Mouse (Mus musculus): ENCODE data around the gene Lemd2.

The Lemd2 gene

DNA sequence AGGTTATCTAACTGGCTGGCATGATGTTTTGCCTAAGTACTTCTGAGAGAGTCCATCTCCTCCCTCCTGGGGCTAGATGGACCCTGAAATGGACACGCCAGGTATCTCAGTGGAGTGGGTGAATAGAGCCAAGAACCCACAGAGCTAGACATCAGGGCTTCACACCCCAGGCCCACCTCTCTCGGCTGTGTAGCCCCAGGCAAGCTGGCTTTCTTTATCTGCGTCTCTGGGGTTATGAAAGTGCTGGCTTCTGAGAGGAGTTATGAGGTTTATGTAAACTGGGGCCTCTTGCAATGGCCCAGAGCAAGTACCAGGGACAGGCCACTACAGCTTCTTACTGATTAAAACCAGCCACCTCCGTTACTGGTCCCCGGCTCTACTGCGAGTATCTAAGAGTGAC, 49.4 kb downstream of the Lemd2 start:
- DNase-seq = no peak

DNA sequence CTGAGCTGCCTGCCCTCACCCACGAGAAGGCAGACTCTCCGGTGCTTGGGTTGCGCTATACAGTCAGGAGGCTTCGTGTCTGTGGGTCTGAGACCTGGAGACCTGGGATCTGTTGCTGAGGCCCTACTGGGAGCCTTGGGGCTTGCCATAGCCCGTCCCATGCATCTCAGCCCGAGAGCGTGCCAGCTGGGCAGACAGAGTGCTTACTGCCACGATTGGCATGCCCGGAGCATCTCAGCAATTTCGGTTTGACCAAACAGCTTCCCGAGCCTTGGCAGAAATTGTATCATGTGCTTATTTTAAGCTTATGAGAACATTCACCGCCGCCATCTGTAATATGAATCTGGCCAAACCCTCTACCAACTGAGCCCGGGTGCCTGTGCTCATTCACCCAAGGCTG, 50.0 kb downstream of the Lemd2 start:
- DNase-seq = no peak

DNA sequence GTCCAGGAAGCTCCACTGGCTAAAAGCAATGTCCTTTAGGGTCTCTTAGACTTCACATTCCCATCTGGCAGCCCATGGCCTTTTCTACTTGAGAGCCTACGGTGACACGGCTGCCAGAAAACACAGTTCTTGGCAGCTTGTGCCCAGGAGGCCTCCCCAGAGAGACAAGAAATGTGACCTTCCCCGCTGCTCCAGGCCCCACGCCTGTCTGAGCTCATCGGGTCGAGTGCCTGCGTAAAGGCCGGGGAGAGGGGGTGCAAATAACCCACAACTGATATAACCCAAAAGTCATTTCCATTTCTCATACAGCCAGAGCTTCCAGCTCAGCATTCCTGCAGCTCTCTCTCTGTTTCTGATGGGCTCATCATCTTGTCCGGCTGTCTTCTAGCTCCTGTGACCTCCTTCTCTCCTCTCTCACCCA, 50.5 kb downstream of the Lemd2 start:
- no peak for DNase-seq

DNA sequence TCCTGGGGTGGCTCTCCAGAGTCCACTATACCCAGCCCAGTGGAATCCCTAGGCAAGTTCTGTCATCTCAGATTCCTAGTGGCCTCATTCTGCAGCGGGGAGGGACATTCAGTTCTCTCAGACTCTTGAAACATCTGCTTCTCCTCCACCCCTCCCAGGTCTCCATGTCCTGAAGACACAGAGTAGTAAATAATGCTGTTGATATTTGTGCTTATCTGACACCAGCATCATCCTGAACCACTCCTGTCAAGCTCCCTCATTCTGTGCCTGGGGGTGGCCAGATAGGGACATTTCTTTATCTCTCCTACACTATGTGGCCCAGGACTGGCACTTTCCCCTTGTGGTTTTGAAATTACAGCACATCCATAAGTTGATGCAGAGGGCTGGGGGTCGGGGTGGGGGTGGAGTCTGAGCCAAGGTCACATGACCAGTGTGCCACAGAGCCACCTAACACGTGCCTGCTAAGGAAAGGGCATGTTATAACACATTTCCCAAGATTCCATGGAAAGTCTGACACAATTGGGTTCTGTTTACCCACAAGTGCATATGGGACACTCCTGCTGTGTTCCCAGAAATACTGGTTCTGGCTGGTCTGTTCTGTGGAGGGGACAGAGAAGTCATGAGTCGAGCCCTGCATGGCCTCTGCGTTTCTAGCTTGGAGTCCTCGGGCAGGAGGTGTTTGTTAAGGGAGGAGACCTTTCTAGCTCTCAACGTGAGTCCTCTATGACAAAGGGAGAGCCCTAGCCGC, 51.1 kb downstream of the Lemd2 start:
- DNase-seq = no peak

DNA sequence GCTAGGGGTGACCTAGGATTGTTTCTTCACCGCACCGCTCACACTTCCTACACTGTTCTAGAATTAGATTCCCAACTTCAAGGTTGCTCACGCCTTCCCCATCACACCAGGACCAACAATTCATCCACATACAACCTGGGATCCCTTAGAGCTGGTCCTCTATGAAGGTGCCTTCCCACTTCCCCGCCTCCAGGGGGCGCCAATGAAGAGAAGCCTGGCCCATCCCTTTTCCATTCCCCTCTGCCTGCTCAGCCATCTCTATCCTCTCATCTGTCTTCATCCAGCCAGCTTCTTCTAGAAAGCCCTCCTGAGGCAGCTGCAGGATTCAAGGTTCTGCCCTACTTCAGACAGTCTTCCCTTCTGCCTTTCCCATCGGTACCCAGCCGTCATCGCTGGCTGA, 52.9 kb downstream of the Lemd2 start:
- peak; percentile 62 to 66 for DNase-seq

DNA sequence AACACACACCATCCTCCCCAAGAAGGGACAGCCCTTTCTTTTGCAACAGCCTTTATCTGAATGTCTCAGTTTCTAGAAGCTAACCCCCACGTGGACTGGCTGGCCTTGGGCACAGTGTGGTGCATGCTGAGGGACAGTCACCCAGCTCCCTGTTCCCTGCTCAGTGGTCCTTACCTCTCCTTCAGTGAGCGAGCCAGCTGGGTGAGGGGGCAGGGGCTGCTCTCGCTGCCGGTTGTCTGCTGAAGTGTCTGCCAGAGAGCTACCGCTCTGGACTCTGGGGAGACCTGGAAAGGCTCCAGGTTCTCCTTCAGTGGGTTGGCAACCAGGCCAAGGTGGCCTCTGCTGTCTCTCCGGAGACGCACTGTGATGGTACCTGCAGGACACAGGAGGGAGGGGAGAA, 53.4 kb downstream of the Lemd2 start:
- DNase-seq = no peak

DNA sequence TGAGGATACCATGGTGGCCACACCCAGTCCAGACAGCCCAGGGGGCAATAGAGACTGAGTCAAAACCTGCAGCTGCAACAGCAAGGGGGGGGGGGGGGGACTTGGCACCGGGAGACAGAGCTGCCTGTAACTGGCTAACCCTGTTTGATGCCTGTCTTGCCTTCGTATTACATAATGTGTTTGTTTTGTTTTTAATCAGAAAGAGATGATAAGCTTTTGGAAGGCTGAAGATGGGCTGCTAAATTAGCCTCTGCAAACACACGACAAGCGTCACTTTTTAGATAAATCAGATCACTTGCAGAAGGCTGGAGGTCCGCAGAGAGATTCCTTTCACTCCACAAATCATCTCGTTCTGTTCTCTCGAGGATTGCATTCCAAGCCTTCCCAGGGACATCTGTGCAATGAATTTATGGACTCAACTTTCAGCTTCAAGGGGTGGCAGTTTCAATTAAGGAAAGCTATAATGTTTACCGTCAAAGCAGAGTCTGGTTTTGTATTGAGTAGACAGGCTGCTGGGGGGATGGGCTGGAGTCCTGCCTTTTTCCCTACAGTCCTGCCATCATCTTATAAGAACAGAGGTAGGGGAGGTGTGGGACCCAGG, 57.8 kb downstream of the Lemd2 start:
- no peak for DNase-seq

DNA sequence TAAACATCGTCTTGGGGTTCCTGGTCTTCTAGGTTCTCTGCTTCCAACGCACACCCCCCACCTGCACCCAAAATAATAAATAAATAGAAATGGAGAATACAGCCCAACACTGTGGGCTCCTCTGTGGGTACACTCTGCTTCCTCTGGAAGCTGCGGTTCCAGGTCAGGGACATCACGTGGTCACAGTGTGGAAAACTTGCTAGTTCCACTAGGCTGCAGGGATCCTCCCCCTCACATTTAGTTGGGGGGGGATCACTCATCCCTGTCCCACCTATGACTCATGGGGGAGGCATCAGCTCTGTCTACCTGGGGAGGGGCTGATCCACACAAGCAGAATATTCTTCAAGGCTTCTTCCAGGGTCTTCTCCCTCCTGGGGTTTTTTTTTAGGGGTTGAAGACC, 60.1 kb downstream of the Lemd2 start:
- no peak for DNase-seq

DNA sequence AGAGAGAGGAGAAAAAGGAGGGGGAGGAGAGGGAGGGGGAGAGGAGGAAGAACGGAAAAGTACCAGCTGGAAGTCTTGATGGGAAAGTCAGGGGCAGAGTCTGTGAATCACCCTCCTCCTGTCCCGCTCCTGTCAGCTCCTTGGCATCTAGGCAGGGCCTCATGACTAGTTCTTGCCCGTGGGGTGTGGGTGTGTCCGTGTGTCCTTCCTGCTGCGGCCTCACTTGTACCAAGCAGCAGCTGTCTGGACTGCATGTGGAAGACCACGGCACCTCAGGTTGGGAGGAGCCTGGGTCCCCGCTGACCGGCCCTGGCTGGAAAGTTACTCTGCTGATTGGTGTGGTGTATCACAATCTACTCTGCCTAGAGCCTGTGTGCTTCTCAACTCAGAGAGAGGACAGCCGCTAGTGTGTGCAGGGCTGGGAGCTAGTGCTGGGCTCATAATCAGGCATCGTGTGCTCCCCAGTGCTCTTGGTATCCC, 62.3 kb downstream of the Lemd2 start:
- DNase-seq = no peak

DNA sequence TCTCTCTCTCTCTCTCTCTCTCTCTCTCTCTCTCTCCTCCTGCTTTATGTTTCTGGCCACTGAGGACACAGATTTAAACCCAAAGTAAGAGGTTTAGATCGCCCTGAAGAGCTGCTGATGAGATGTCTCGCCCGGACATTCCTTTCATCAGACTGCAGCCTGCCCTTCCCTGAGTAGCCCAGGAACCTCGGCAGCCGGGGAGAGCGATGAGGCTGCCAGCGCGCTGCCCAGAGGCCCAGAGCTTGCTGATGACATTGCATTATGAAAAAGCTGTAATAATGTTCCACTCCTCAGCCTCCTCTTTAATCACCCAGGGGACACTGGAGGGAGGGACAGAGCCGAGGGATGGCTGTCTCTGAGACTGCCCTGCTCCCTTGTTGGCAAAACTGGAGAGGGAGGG, 64.0 kb downstream of the Lemd2 start:
- no peak for DNase-seq

Measured in B cell, adult 2 months (primary cell).